Mouse (Mus musculus) CH12.LX (cell line): ENCODE measurements around the gene Ifna5.

ENCODE experiments used
- CTCF ChIP-seq, 2 experiments: IDR thresholded peaks in 1 of 2; conservative IDR thresholded peaks in 1 of 2; 2 replicates each; pipeline ENCODE4 v1.5.1; 2011 to 2012; ENCODE audit warnings: low read depth in 2 of 2, low read length in 2 of 2, improper control_type of control experiment in 1 of 2, inconsistent platforms in 1 of 2, mild to moderate bottlenecking in 1 of 2, moderate library complexity in 1 of 2
- ELF1 ChIP-seq: IDR thresholded peaks from 2 replicates; pipeline ENCODE4 v1.6.1; 2014; ENCODE audit warnings: low read depth, mild to moderate bottlenecking, inconsistent platforms, low read length, improper control_type of control experiment
- EP300 ChIP-seq: IDR thresholded peaks from 2 replicates; pipeline ENCODE4 v1.6.1; 2011; ENCODE audit warnings: low read length, improper control_type of control experiment
- KAT2A ChIP-seq: IDR thresholded peaks from 2 replicates; pipeline ENCODE4 v1.6.1; 2012; ENCODE audit warnings: low read length, improper control_type of control experiment, inconsistent platforms; ENCODE audit not compliant: insufficient replicate concordance
- POLR2A ChIP-seq: IDR thresholded peaks from 2 replicates; pipeline ENCODE4 v1.6.1; 2011; ENCODE audit warnings: low read depth, mild to moderate bottlenecking, improper control_type of control experiment, low read length
- SMC3 ChIP-seq: IDR thresholded peaks from 2 replicates; pipeline ENCODE4 v1.6.1; 2011; ENCODE audit warnings: low read depth, low read length, improper control_type of control experiment
- TCF12 ChIP-seq: IDR thresholded peaks from 2 replicates; pipeline ENCODE4 v1.6.1; 2014; ENCODE audit warnings: low read depth, mild to moderate bottlenecking, inconsistent platforms, low read length, improper control_type of control experiment
- ZC3H11A ChIP-seq: IDR thresholded peaks from 2 replicates; pipeline ENCODE4 v1.6.1; 2012; ENCODE audit warnings: low read depth, mild to moderate bottlenecking, inconsistent platforms, low read length, improper control_type of control experiment

- TF ChIP-seq EP300 (0 out of 2 replicates have a peak, but pooled peaks have one; percentile 24), TCF12 (no peak), SMC3 (no peak), ZC3H11A (no peak), POLR2A (no peak), ELF1 (no peak), KAT2A (no peak), CTCF (conservative IDR thresholded peaks at IDR 0.05 in 1 of 2, IDR thresholded peaks at IDR 0.05 in 1 of 2; ENCODE audit: low read depth in 2 of 2, low read length in 2 of 2) (no peak)
Measured at GRCm38 (mm10) chr4:88841438-88841911, 6.2 kb downstream of the Ifna5 start, which contains the start of gene Ifna4.
